Mouse (Mus musculus) stomach, embryonic 14.5 days (tissue): ENCODE measurements at regions not wholly inside any gene's neighbourhood (a gene's known extent, or its start where the extent isn't known, plus 50 kb on each side); places are given as distances from the start of the nearest gene placed in this dataset.

ENCODE experiments used
- ATAC-seq: fragments of 200-750 bp; cut with Nextera tagmentation; 2 replicates; pipeline ENCODE4 v1.8.0; 2017; ENCODE audit warnings: low read depth, moderate TSS enrichment; ENCODE audit not compliant: insufficient number of reproducible peaks, insufficient read depth, low FRiP score
- H3K27ac ChIP-seq: fragments of 300-500 bp; sonication (generic); 2 replicates; pipeline ENCODE4 v1.5.1; 2014; ENCODE audit warnings: mild to moderate bottlenecking, low read length, moderate library complexity, mixed read lengths
- H3K27me3 ChIP-seq: fragments of 300-500 bp; sonication (generic); 2 replicates; pipeline ENCODE4 v1.6.1; 2014; ENCODE audit warnings: low read length, control low read depth, mixed read lengths; ENCODE audit not compliant: control insufficient read depth, insufficient read depth
- H3K36me3 ChIP-seq: fragments of 300-500 bp; sonication (generic); 2 replicates; pipeline ENCODE4 v1.6.1; 2014; ENCODE audit warnings: mild to moderate bottlenecking, control low read depth, low read length, moderate library complexity, mixed read lengths; ENCODE audit not compliant: control insufficient read depth, insufficient read depth
- H3K4me1 ChIP-seq: fragments of 300-500 bp; sonication (generic); 2 replicates; pipeline ENCODE4 v1.6.1; 2014; ENCODE audit warnings: low read length, control low read depth, mixed read lengths; ENCODE audit not compliant: control insufficient read depth, insufficient read depth
- H3K4me2 ChIP-seq: fragments of 300-500 bp; sonication (generic); replicated peaks from 2 replicates; pipeline ENCODE4 v1.6.1; 2014; ENCODE audit warnings: low read depth, low read length, control low read depth
- H3K4me3 ChIP-seq: fragments of 300-500 bp; sonication (generic); 2 replicates; pipeline ENCODE4 v1.5.1; 2014; ENCODE audit warnings: low read depth, low read length, control low read depth
- H3K9ac ChIP-seq: fragments of 300-500 bp; sonication (generic); replicated peaks from 2 replicates; pipeline ENCODE4 v1.6.1; 2014; ENCODE audit warnings: low read depth, mild to moderate bottlenecking, control low read depth, low read length, moderate library complexity, mixed read lengths
- H3K9me3 ChIP-seq: fragments of 300-500 bp; sonication (generic); 2 replicates; pipeline ENCODE4 v1.6.1; 2016; ENCODE audit warnings: low read depth, low read length, control low read depth; ENCODE audit not compliant: control insufficient read depth
- WGBS: fragments of 180-500 bp; shearing (Covaris S2); extraction: QIAGEN DNeasy Blood & Tissue Kit; methylation state at CpG from one replicate; pipeline ENCODE4 v1.1.7; 2014; 5-methylcytosine and 5-hydroxymethylcytosine counted together

DNA sequence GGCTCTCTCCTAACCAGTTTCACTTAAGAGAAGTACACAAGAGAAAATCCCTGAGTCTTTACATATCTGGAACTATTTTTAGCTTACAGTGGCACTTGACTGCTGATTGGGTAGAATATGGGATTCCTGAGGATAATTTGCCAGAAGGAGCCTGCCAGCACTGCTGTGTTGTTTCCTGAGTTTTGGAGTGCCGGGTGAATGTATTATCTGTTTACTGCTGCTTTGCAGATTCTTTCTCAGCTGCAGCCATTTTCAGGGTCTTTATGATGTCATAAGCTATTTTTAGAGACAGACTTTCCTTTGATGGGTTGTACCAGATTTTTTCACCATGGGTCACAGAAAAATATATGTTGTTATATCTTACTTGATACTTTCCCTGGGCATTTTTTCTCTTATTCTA lies 279.1 kb upstream of the Chrm2 start:
- no peak overlapping the region for H3K4me3 ChIP-seq
- no peaks in the 10 kb centered on the region for H3K27me3 ChIP-seq
- no peak overlapping the region for H3K4me2 ChIP-seq
- H3K36me3 ChIP-seq, result no peaks in the 10 kb centered on the region
- ATAC-seq, result no peak
- no peak overlapping the region for H3K9ac ChIP-seq
- WGBS, result 35% methylated on average over 1 of the region's 1 CpGs
- H3K9me3 ChIP-seq, result no peaks in the 10 kb centered on the region
- 0 out of 2 replicates have a peak, but pooled peaks cover 4% of the 10 kb centered on the region for H3K4me1 ChIP-seq
- H3K27ac ChIP-seq, result no peak overlapping the region

DNA sequence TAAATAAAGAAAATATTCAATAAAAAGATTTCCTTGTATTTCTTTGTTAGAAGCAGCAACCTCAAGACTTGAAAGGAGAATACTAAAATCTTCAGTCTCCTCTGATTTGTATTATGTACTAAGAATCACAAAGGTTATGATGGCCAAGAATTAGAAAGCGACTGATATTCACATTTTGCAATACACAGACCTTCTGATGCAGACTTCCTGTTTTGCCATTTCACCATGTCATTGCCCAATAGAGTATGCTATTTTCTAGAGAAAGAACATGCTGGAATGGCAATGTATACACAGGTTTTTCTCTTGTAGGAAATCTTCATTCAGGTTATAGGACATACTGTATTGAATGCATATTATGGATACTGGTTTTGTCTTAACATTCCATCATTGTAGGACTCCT lies 250.7 kb upstream of the Chrm2 start:
- no peak for ATAC-seq
- Histone ChIP-seq H3K27ac (no peak overlapping the region), H3K9ac (no peak overlapping the region), H3K4me3 (no peak overlapping the region), H3K4me2 (no peak overlapping the region), H3K27me3 (no peaks in the 10 kb centered on the region), H3K4me1 (no peaks in the 10 kb centered on the region), H3K9me3 (no peaks in the 10 kb centered on the region), H3K36me3 (no peaks in the 10 kb centered on the region)
- 89% methylated on average over 1 of the region's 1 CpGs for WGBS

DNA sequence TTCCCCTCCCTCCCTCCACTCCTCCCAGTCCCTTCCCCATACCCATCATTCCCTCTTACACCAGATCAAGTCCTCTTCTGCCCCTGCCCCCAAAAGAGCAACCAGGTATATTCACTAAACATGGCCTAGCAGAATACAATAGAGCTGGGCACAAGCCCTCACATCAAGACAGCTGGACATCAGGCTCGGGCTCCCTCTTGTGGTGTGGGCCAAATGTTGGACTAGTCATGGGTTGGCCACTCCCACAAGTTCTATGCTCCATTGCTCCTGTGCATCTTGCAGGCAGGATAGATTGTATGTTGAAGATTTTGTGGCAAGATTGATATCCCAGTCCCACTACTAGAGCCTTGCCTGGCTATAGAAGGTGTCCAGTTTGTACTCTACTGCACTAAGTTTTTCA lies 240.6 kb upstream of the Chrm2 start:
- no peak for ATAC-seq
- Histone ChIP-seq H3K4me1 (no peaks in the 10 kb centered on the region), H3K4me3 (no peak overlapping the region), H3K9ac (no peak overlapping the region), H3K36me3 (no peaks in the 10 kb centered on the region), H3K9me3 (no peaks in the 10 kb centered on the region), H3K27me3 (no peaks in the 10 kb centered on the region), H3K27ac (no peak overlapping the region), H3K4me2 (no peak overlapping the region)
- 90% methylated on average over 1 of the region's 1 CpGs for WGBS

DNA sequence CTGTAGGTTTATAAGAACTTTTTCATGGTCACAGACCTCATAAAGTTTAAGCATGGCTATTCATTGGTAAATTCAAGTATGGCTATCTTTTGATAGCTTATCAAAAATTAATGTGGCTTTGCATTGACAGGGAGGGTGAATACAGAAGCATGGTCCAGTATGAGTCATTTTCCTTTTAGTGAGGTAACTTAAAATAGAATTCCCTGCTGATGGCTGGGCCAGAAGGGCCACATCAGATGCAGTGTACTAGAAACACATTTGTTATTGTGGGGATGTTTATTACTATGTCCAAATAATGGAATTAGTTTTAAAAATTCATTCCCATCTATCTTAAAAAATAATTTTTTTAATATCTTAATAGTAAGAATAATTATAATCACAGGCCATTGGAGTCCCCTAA lies 213.4 kb upstream of the Chrm2 start:
- H3K4me3 ChIP-seq, result no peak overlapping the region
- no peak overlapping the region for H3K27ac ChIP-seq
- H3K36me3 ChIP-seq, result no peaks in the 10 kb centered on the region
- no peak overlapping the region for H3K4me2 ChIP-seq
- H3K4me1 ChIP-seq, result no peaks in the 10 kb centered on the region
- no peaks in the 10 kb centered on the region for H3K27me3 ChIP-seq
- H3K9ac ChIP-seq, result no peak overlapping the region
- no peaks in the 10 kb centered on the region for H3K9me3 ChIP-seq
- ATAC-seq, result peak; percentile 69

DNA sequence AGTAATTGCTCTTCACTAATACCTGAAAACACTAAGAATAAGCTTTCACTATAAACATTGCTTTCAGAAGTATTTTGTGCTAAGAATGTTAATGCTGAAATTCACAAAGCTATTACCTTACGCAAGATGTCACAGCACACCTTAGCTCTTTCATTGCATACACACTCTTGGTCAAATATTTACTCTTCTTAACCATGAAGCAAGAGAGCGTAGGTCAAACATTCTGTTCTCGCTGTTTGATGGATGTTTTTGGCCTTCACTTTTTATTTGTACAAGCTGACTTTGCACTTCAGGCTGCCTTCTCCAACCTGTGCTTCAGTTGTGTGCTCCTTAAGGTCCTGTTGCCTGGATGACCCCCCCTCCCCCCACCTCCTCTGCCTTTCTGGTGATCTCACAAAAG lies 212.8 kb upstream of the Chrm2 start:
- H3K4me2 ChIP-seq, result no peak overlapping the region
- ATAC-seq, result peak; percentile 89
- no peaks in the 10 kb centered on the region for H3K27me3 ChIP-seq
- no peaks in the 10 kb centered on the region for H3K9me3 ChIP-seq
- H3K9ac ChIP-seq, result no peak overlapping the region
- no peaks in the 10 kb centered on the region for H3K36me3 ChIP-seq
- H3K27ac ChIP-seq, result 0 out of 2 replicates have a peak overlapping the region, but pooled peaks have one; percentile 21
- WGBS, result 28% methylated on average over 3 of the region's 3 CpGs
- no peaks in the 10 kb centered on the region for H3K4me1 ChIP-seq
- no peak overlapping the region for H3K4me3 ChIP-seq

DNA sequence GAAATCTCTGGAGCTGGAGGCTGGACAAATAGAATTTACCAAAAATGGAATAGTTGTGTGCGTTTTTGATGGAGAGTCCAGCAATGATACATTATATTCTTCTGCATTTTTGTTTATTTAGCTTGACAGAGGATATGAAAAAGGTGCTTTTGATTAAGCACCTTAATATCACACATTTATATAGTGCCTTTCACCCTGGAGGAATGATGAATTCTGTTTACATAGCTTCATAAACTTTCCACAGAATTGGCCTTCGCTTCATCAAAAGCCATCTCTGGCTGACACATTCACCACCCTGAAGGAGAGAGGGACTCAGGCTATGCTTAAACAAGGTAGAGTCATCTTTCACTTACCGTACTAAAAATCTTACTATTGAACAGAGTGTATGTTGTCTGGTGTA lies 208.0 kb upstream of the Chrm2 start:
- no peaks in the 10 kb centered on the region for H3K9me3 ChIP-seq
- H3K4me1 ChIP-seq, result no peaks in the 10 kb centered on the region
- H3K27me3 ChIP-seq, result no peaks in the 10 kb centered on the region
- H3K4me3 ChIP-seq, result no peak overlapping the region
- H3K9ac ChIP-seq, result no peak overlapping the region
- H3K27ac ChIP-seq, result no peak overlapping the region
- H3K36me3 ChIP-seq, result no peaks in the 10 kb centered on the region
- WGBS, result 23% methylated on average over 3 of the region's 3 CpGs
- no peak overlapping the region for H3K4me2 ChIP-seq
- ATAC-seq, result peak; percentile 50; the same call in 1 of the 2 replicates

DNA sequence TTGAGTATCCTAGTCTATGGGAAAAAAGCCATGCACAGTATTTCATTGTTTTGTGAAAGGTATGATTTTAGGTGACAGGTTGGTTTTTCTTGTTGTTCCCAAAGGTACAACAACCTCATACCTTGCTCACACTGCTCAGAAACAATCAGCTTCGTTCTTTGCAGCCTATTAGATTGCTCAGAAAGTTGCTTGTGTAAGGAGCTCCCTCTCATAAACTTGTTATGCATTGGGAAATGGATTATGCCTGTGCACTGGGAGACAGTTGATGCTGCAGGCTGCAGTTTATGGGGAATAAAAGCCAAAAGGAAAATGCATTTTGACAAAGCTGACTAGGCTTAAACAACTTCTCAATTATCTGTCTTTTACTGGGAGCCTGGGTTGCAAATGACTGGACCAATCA lies 205.2 kb upstream of the Chrm2 start:
- Histone ChIP-seq H3K4me3 (no peak overlapping the region), H3K27me3 (no peaks in the 10 kb centered on the region), H3K9ac (no peak overlapping the region), H3K4me1 (no peaks in the 10 kb centered on the region), H3K36me3 (no peaks in the 10 kb centered on the region), H3K9me3 (no peaks in the 10 kb centered on the region), H3K4me2 (no peak overlapping the region), H3K27ac (no peak overlapping the region)
- ATAC-seq, result no peak
- WGBS, result 73% methylated on average over 1 of the region's 1 CpGs

DNA sequence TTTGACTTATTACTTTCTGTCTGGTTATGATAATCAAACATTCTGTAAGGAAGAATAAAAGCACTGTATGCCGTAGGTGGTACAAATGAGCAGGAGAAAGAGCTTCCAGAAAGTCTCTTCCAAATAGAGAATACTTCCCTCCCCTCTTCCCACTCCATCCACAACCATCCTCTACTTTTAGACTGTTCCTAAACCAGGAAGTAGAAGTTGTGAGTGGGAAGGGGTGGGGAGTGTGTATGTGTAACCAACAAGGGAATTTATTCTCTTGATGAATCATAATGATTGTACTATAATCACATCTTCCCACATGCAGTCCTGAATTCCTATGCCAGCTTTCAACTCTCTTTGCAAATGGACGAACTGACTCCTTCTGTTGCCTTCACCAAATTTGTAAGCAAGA lies 181.2 kb upstream of the Chrm2 start:
- Histone ChIP-seq H3K27ac (no peak overlapping the region), H3K4me3 (no peak overlapping the region), H3K36me3 (no peaks in the 10 kb centered on the region), H3K9me3 (no peaks in the 10 kb centered on the region), H3K27me3 (no peaks in the 10 kb centered on the region), H3K9ac (no peak overlapping the region), H3K4me2 (no peak overlapping the region), H3K4me1 (no peaks in the 10 kb centered on the region)
- WGBS, result 81% methylated on average over 2 of the region's 2 CpGs
- ATAC-seq, result no peak

DNA sequence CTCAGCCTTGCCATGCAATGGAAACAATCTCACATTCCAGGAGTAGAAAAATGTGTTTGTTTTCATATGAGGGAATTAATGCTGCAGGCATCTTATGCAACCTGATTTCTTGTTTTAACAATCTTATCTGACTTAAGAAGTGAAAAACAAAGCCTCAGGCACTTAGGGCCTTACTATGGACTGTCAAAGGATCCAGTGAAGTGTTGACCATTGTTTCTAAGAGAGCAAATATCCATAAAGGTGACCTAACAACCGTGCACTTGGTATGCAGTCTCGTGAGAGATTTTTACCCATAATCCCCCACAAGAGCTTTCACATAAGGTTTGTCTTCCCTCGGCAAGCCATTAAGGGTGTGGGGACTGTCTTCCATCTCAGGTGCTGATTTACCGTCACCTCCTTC lies 166.6 kb upstream of the Chrm2 start:
- no peak for ATAC-seq
- Histone ChIP-seq H3K4me2 (no peak overlapping the region), H3K9me3 (no peaks in the 10 kb centered on the region), H3K4me3 (no peak overlapping the region), H3K27me3 (no peaks in the 10 kb centered on the region), H3K9ac (no peak overlapping the region), H3K4me1 (no peaks in the 10 kb centered on the region), H3K36me3 (no peaks in the 10 kb centered on the region), H3K27ac (no peak overlapping the region)
- 46% methylated on average over 4 of the region's 4 CpGs for WGBS
